Comparison of ENCODE assay signal across 8 mouse cellular contexts in genomic region chr17:46852725-46853124, GRCm38 (mm10). TPM values are rescaled to one million over a fixed set of nuclear protein-coding genes. Genes with fewer than 3 reads are reported as not detected.
DNase-seq lines count a peak whose midpoint lies in the region; ATAC-seq and TF ChIP-seq lines count a peak whose summit lies in the region.

No protein-coding gene starts in this region.

- no peaks in the 10 kb centered on the region for H3K27me3 ChIP-seq in forebrain, embryonic 11.5 days (ENCODE audit: control insufficient read depth, insufficient read depth, low read length)
- no peaks in the 10 kb centered on the region for H3K27me3 ChIP-seq in midbrain, postnatal 0 days (ENCODE audit: insufficient read depth, low read length)

- H3K36me3 ChIP-seq in forebrain, embryonic 11.5 days (ENCODE audit: control insufficient read depth, insufficient read depth, low read length) = no peaks in the 10 kb centered on the region
- no peaks in the 10 kb centered on the region for H3K36me3 ChIP-seq in midbrain, postnatal 0 days (ENCODE audit: insufficient read depth, low read length)

- TF ChIP-seq CTCF in midbrain, postnatal 0 days (IDR thresholded peaks at IDR 0.05) = no peak

- H3K4me1 ChIP-seq in forebrain, embryonic 11.5 days (replicated peaks; ENCODE audit: control insufficient read depth, insufficient read depth, low read length) = peaks cover 6% of the 10 kb centered on the region; the same call in 1 of the 2 replicates
- H3K4me1 ChIP-seq in midbrain, postnatal 0 days (ENCODE audit: insufficient read depth, low read length) = peaks cover 3% of the 10 kb centered on the region

- ATAC-seq in forebrain, embryonic 11.5 days (replicated peaks; ENCODE audit: low FRiP score) = no peak
- no peak for ATAC-seq in midbrain, postnatal 0 days (ENCODE audit: low FRiP score)

- 64% methylated on average over 6 of the region's 6 CpGs for WGBS in forebrain, embryonic 11.5 days
- WGBS in midbrain, postnatal 0 days = 39% methylated on average over 6 of the region's 6 CpGs

- H3K27ac ChIP-seq in forebrain, embryonic 11.5 days (ENCODE audit: low read depth, low read length) = no peak overlapping the region
- peak overlapping the region; percentile 27; the same call in 1 of the 2 replicates for H3K27ac ChIP-seq in midbrain, postnatal 0 days (ENCODE audit: low read depth, low read length)

- no peak overlapping the region for H3K4me3 ChIP-seq in forebrain, embryonic 11.5 days (ENCODE audit: low read depth, low read length)
- no peak overlapping the region for H3K4me3 ChIP-seq in midbrain, postnatal 0 days (ENCODE audit: low read depth, low read length)

- H3K9ac ChIP-seq in forebrain, embryonic 11.5 days (ENCODE audit: low read length) = no peak overlapping the region
- no peak overlapping the region for H3K9ac ChIP-seq in midbrain, postnatal 0 days (replicated peaks; ENCODE audit: low read length, poor library complexity, severe bottlenecking)

- H3K4me2 ChIP-seq in forebrain, embryonic 11.5 days (ENCODE audit: low read depth, low read length, severe bottlenecking) = no peak overlapping the region
- 0 out of 2 replicates have a peak overlapping the region, but pooled peaks have one; percentile 9 for H3K4me2 ChIP-seq in midbrain, postnatal 0 days (ENCODE audit: low read depth, low read length, poor library complexity, severe bottlenecking)

- no peaks in the 10 kb centered on the region for H3K9me3 ChIP-seq in forebrain, embryonic 11.5 days (ENCODE audit: control insufficient read depth, low read length)
- H3K9me3 ChIP-seq in midbrain, postnatal 0 days (ENCODE audit: low read length) = no peaks in the 10 kb centered on the region

- DNase-seq in thymus, postnatal 0 days (ENCODE audit: low spot score) = peak; percentile 51
- no peak for DNase-seq in thymus, postnatal 10 days (ENCODE audit: low spot score in 2 of 2)
- peak; percentile 65 for DNase-seq in forebrain, embryonic 11.5 days (ENCODE audit: low spot score)
- DNase-seq in kidney, postnatal 14 days = peak; percentile 71
- no peak for DNase-seq in midbrain, postnatal 0 days (ENCODE audit: low spot score)
- no peak for DNase-seq in ovary, postnatal 36 days (ENCODE audit: low spot score)
- DNase-seq in right cerebral cortex, postnatal 25 days = no peak
- no peak for DNase-seq in frontal cortex, postnatal 14 days (ENCODE audit: low spot score in 2 of 2)

RNA-seq across cellular contexts. Expression of gene Bicral, which starts 5.6 kb away (rescaled TPM):
- 4.5 and 5.6 TPM in 2 replicates for polyA plus RNA-seq in thymus, postnatal 0 days (2015; fragmentation: Nextera tagmentation; extraction: Ambion mirVana)
- polyA plus RNA-seq in forebrain, embryonic 11.5 days (2014; fragmentation: Nextera tagmentation; extraction: Ambion mirVana) = 6.8 and 7.2 TPM in 2 replicates
- 31.2 and 31.6 TPM in 2 replicates for total RNA-seq in midbrain, postnatal 0 days (2014; rRNA removed)
- polyA plus RNA-seq in midbrain, postnatal 0 days (2015; fragmentation: Nextera tagmentation; extraction: Ambion mirVana) = 6.5 and 7.0 TPM in 2 replicates

RNA-seq across cellular contexts. Expression of gene Tbcc, which starts 37.8 kb away (rescaled TPM):
- polyA plus RNA-seq in thymus, postnatal 0 days (2015; fragmentation: Nextera tagmentation; extraction: Ambion mirVana) = 54.1 and 60.3 TPM in 2 replicates
- polyA plus RNA-seq in forebrain, embryonic 11.5 days (2014; fragmentation: Nextera tagmentation; extraction: Ambion mirVana) = 62.3 and 65.3 TPM in 2 replicates
- 43.1 and 46.3 TPM in 2 replicates for total RNA-seq in midbrain, postnatal 0 days (2014; rRNA removed)
- 49.9 and 51.2 TPM in 2 replicates for polyA plus RNA-seq in midbrain, postnatal 0 days (2015; fragmentation: Nextera tagmentation; extraction: Ambion mirVana)

RNA-seq across cellular contexts. Expression of gene Prph2, which starts 57.5 kb away (rescaled TPM):
- not detected in 2 replicates for polyA plus RNA-seq in thymus, postnatal 0 days (2015; fragmentation: Nextera tagmentation; extraction: Ambion mirVana)
- not detected in 2 replicates for polyA plus RNA-seq in forebrain, embryonic 11.5 days (2014; fragmentation: Nextera tagmentation; extraction: Ambion mirVana)
- total RNA-seq in midbrain, postnatal 0 days (2014; rRNA removed) = not detected in 2 replicates
- not detected in 2 replicates for polyA plus RNA-seq in midbrain, postnatal 0 days (2015; fragmentation: Nextera tagmentation; extraction: Ambion mirVana)

Comparison
In these comparisons a context has a peak if more than half of its experiments do, and no peak if none do; other contexts are left out.
1. DNase-seq: peak in thymus, postnatal 0 days (single experiment), forebrain, embryonic 11.5 days (single experiment) and kidney, postnatal 14 days (single experiment); none in thymus, postnatal 10 days (0 of 2), midbrain, postnatal 0 days (single experiment), ovary, postnatal 36 days (single experiment), right cerebral cortex, postnatal 25 days (single experiment) and frontal cortex, postnatal 14 days (0 of 2).